Mouse (Mus musculus) heart, postnatal 0 days (tissue): ENCODE results near the gene Ndc1.

Source experiments
- CTCF ChIP-seq: IDR thresholded peaks from 2 replicates; pipeline ENCODE4 v1.5.1; 2016; ENCODE audit warnings: antibody characterized with exemption, control low read depth, low read depth
- EP300 ChIP-seq: IDR thresholded peaks from 2 replicates; pipeline ENCODE4 v1.6.1; 2016; ENCODE audit warnings: antibody characterized with exemption, low read depth

DNA sequence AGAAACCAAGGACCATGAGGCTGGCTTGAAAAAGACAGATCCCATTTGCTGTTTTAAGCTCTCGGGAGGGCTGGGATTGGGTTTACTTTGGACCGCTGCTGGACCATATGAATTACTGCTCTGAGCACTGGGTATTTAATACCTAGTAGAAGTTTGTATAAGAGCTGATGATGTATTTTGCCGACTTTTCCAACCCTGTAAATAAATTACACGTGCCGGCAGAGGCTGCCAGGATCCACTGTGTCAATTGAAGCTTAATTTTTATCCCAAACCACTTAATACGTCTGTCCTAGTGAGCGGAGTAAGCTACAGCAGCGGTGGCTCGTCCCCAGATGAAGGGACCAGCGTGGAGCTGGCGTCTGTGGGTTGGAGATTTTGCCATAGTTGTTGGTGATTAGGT, 74.7 kb downstream of the Ndc1 start:
- TF ChIP-seq CTCF (no peak), EP300 (no peak)
